Mouse (Mus musculus): ENCODE measurements around the gene Olfr723.
"Not testable (repeated sequence)": the region's sequence is repeated elsewhere in the genome, so short reads cannot be mapped to it uniquely, and the experiment has no call there.

The Olfr723 gene

DNA sequence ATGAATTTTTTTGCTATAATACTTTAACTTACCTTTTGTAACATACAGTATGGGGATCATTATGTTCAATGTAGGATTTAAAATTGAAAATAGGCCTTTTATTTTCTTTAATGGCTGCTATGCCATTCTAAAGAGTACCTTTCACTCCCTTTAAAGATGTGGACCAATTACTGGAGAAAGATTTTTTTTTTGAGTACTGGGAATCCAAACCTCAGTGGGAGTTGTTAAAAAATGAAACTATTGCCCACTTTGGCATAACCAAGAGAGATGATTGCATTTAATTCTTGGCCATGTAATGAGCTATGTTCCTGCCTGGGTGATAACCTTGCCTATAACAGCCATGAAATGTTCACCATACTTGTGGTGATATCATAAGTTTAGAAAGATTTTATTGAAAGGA, at the start of gene Olfr723:
Gene Olfr723 (minus strand): TSS at position 101 of the 400 bp plus-strand sequence.
- not testable (repeated sequence) for DNase-seq

- not testable (repeated sequence) for DNase-seq
Measured at GRCm38 (mm10) chr14:49963174-49963573, 31.6 kb upstream of the Olfr723 start, which contains the start of gene Olfr724. Olfr724 (minus strand) TSS chr14:49963274.

- no peak for DNase-seq
Measured at GRCm38 (mm10) chr14:49955890-49956289, 24.3 kb upstream of the Olfr723 start.

- no peak for DNase-seq
Measured at GRCm38 (mm10) chr14:49901899-49902298, 29.7 kb downstream of the Olfr723 start, which contains the start of gene Olfr722. Olfr722 (minus strand) TSS chr14:49901999.
